Mouse (Mus musculus): ENCODE measurements around the gene Phf21a. TPM values are rescaled to one million over a fixed set of nuclear protein-coding genes. Genes with fewer than 3 reads are reported as not detected.

Phf21a gene
- total and polyA plus RNA-seq, 2 experiments from 2014 or later: 34.4 to 146 TPM

DNA sequence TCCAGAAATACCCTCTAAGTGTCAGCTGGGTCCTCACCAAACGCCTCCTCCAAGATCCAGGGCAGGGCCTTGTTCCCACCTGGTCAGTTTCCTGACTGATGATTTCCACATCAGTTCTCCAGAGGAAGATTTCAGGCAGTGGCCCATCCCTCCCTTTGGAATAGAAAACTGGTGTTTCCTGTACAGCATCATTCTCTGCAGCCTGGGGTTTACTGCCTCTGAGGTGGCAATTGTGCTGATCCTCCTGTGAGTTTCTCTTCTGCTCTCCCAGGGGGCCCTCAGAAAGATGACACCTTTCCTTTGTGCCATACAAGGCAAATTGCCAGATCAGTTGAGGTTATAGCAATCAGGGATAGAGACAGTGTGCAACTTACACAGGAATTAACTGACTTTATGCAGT is 233.3 kb downstream of the Phf21a start:
- Histone ChIP-seq H3K27me3 (ENCODE audit: insufficient read depth, low read length) (no peaks in the 10 kb centered on the region), H3K27ac (ENCODE audit: low read depth, low read length) (no peak overlapping the region), H3K36me3 (ENCODE audit: insufficient read depth) (peaks cover 31% of the 10 kb centered on the region), H3K4me1 (ENCODE audit: insufficient read depth) (no peaks in the 10 kb centered on the region), H3K9me3 (ENCODE audit: low read length) (no peaks in the 10 kb centered on the region), H3K4me3 (ENCODE audit: low read depth, low read length) (no peak overlapping the region), H3K9ac (no peak overlapping the region), H3K4me2 (ENCODE audit: low read depth) (no peak overlapping the region)
- DNase-seq: no peak
- 92% methylated on average over 1 of the region's 1 CpGs for WGBS
- no peak for TF ChIP-seq CTCF (IDR thresholded peaks at IDR 0.05; ENCODE audit: low read depth)
- ATAC-seq: no peak

DNA sequence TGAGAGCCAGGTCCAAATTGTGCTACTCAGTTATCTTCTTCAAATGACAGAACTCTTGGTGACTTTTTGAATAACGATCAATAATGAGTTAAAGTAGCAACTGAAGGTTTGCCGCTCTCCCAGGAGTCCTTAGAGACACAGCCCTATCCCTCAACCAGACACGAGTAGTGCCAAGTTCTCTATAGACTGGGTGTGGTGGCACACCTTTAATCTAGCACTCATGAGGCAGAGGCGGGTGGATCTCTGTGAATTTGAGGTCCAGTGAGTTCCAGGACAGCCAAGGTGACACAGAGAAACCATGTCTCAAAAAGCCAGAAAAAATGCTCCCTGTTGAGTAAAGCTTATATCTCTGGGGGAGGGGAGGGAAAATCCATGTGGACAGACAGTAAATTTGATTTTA is 234.7 kb downstream of the Phf21a start:
- WGBS: 91% methylated on average over 4 of the region's 4 CpGs
- no peak for ATAC-seq
- TF ChIP-seq CTCF (IDR thresholded peaks at IDR 0.05; ENCODE audit: low read depth): no peak
- H3K9ac ChIP-seq: no peak overlapping the region
- H3K4me1 ChIP-seq (ENCODE audit: insufficient read depth): no peaks in the 10 kb centered on the region
- no peaks in the 10 kb centered on the region for H3K9me3 ChIP-seq (ENCODE audit: low read length)
- no peaks in the 10 kb centered on the region for H3K27me3 ChIP-seq (ENCODE audit: insufficient read depth, low read length)
- H3K27ac ChIP-seq (ENCODE audit: low read depth, low read length): no peak overlapping the region
- H3K4me2 ChIP-seq (ENCODE audit: low read depth): no peak overlapping the region
- H3K36me3 ChIP-seq (ENCODE audit: insufficient read depth): peaks cover 33% of the 10 kb centered on the region
- H3K4me3 ChIP-seq (ENCODE audit: low read depth, low read length): no peak overlapping the region
- DNase-seq: no peak

DNA sequence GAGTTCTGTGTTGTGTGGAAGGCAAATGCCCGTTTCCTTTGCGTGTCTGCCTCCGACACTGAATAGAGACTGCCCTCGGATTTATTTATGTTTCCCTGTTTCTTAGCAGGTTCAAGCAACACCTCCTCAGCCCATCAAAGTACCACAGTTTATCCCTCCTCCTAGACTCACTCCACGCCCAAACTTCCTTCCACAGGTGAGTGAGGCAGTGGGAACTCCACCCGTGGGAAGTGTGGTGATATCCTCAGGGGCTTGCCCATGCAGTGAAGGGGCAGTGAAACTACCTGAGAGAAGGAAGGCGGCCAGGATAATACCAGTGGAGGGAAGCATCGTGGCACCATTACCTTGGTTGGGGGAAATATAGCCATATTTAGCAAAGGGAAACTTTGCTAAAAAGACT is 235.3 kb downstream of the Phf21a start:
- DNase-seq: no peak
- 96% methylated on average over 8 of the region's 8 CpGs for WGBS
- Histone ChIP-seq H3K4me3 (ENCODE audit: low read depth, low read length) (no peak overlapping the region), H3K9ac (no peak overlapping the region), H3K36me3 (ENCODE audit: insufficient read depth) (peaks cover 36% of the 10 kb centered on the region), H3K4me1 (ENCODE audit: insufficient read depth) (no peaks in the 10 kb centered on the region), H3K27me3 (ENCODE audit: insufficient read depth, low read length) (no peaks in the 10 kb centered on the region), H3K27ac (ENCODE audit: low read depth, low read length) (no peak overlapping the region), H3K4me2 (ENCODE audit: low read depth) (no peak overlapping the region), H3K9me3 (ENCODE audit: low read length) (no peaks in the 10 kb centered on the region)
- no peak for TF ChIP-seq CTCF (IDR thresholded peaks at IDR 0.05; ENCODE audit: low read depth)
- ATAC-seq: no peak

DNA sequence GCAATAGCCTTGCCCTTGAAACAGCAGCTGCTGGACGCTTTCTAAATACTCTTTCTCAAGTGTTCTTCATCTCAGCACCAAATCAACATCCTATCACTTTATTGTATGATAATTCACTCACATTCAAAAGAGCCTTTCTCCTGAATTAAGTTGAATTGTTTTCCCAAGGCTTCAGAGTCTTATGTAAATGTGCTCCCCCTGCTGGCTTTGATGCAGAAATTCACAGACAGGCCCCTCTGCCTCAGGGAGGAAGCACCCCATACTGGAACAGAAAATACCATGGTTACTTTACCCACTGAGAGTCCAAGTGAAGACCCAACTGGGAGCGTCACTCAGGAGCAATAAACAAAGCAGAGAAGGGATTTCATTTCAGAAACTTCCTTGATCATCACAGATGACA is 237.9 kb downstream of the Phf21a start:
- Histone ChIP-seq H3K4me1 (ENCODE audit: insufficient read depth) (no peaks in the 10 kb centered on the region), H3K9me3 (ENCODE audit: low read length) (no peaks in the 10 kb centered on the region), H3K4me2 (ENCODE audit: low read depth) (no peak overlapping the region), H3K27ac (ENCODE audit: low read depth, low read length) (no peak overlapping the region), H3K4me3 (ENCODE audit: low read depth, low read length) (no peak overlapping the region), H3K36me3 (ENCODE audit: insufficient read depth) (peaks cover 43% of the 10 kb centered on the region), H3K9ac (no peak overlapping the region), H3K27me3 (ENCODE audit: insufficient read depth, low read length) (no peaks in the 10 kb centered on the region)
- DNase-seq: peak; percentile 83
- peak; percentile 76 for TF ChIP-seq CTCF (IDR thresholded peaks at IDR 0.05; ENCODE audit: low read depth)
- WGBS: 56% methylated on average over 2 of the region's 2 CpGs
- ATAC-seq: 0 out of 2 replicates have a peak, but pooled peaks have one; percentile 40

DNA sequence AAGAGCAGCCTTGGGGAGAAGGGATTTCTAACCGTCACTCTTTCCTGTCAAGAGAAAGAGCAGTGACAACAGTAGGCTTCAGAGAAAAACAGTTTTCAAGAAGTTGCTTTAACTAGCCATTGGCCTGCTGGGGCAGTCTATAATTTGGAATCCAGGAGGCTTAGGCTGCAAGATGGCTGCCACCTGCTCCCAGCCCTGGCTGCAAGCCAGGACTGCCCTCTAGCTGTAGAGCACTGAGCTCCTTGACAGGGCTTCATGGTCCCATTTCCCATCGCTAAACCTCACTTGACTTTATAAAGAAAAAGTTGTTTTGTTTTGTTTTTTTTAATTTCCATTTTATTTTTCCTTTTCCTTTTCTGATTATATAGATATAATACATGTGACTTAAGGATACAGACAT is 238.5 kb downstream of the Phf21a start:
- DNase-seq: peak; percentile 53
- peak; percentile 20; the same call in 1 of the 2 replicates for TF ChIP-seq CTCF (IDR thresholded peaks at IDR 0.05; ENCODE audit: low read depth)
- no peak overlapping the region for H3K9ac ChIP-seq
- no peaks in the 10 kb centered on the region for H3K9me3 ChIP-seq (ENCODE audit: low read length)
- ATAC-seq: peak; percentile 43; the same call in 1 of the 2 replicates
- H3K4me1 ChIP-seq (ENCODE audit: insufficient read depth): no peaks in the 10 kb centered on the region
- 74% methylated on average over 2 of the region's 2 CpGs for WGBS
- no peak overlapping the region for H3K4me3 ChIP-seq (ENCODE audit: low read depth, low read length)
- no peaks in the 10 kb centered on the region for H3K27me3 ChIP-seq (ENCODE audit: insufficient read depth, low read length)
- H3K36me3 ChIP-seq (ENCODE audit: insufficient read depth): peaks cover 43% of the 10 kb centered on the region
- no peak overlapping the region for H3K27ac ChIP-seq (ENCODE audit: low read depth, low read length)
- H3K4me2 ChIP-seq (ENCODE audit: low read depth): no peak overlapping the region

DNA sequence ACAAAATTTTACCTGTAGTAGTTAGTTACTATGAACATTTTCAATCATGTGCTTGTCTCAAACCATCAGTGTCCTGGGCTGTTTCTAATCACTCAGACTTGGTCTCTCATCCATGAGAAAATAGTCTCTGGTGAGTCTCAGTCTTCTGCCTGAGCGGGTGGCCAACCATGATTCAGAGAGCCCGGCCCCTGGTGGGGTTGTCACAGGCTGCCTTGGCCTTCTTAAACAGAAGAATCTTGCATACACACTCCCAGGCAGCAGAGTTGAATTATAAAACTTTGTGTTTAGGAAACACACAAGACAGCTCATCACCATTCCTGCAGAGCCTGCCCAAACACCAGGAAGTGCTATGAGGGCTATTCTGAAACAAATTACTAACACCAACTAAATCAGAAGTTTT is 239.0 kb downstream of the Phf21a start:
- no peaks in the 10 kb centered on the region for H3K9me3 ChIP-seq (ENCODE audit: low read length)
- no peak overlapping the region for H3K4me2 ChIP-seq (ENCODE audit: low read depth)
- peaks cover 43% of the 10 kb centered on the region for H3K36me3 ChIP-seq (ENCODE audit: insufficient read depth)
- no peaks in the 10 kb centered on the region for H3K4me1 ChIP-seq (ENCODE audit: insufficient read depth)
- DNase-seq (no peak), ATAC-seq (no peak)
- no peak overlapping the region for H3K9ac ChIP-seq
- TF ChIP-seq CTCF (IDR thresholded peaks at IDR 0.05; ENCODE audit: low read depth): no peak
- H3K27me3 ChIP-seq (ENCODE audit: insufficient read depth, low read length): no peaks in the 10 kb centered on the region
- no peak overlapping the region for H3K4me3 ChIP-seq (ENCODE audit: low read depth, low read length)
- no peak overlapping the region for H3K27ac ChIP-seq (ENCODE audit: low read depth, low read length)
- 96% methylated on average over 2 of the region's 2 CpGs for WGBS

DNA sequence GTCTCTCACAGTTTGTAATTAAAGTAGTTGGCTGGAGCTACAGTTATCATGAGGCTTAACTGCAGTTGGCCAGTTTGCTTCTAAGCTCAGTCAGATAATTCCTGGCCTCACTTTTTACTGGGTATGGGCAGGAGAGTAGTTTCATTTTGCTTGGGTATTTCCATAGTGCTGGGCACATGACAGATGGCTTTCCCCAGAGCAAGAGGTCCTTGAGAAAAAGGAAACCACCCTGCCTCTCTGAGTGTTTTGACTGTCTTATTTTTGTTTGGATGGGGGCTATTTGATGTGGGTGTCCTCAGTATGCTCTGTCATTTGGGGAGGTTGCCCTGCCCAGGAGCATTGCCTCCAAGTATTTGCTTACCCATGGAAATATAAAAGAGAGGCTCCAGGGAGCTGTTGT is 249.5 kb downstream of the Phf21a start:
- no peak overlapping the region for H3K9ac ChIP-seq
- ATAC-seq (no peak), DNase-seq (no peak)
- no peak for TF ChIP-seq CTCF (IDR thresholded peaks at IDR 0.05; ENCODE audit: low read depth)
- H3K4me2 ChIP-seq (ENCODE audit: low read depth): no peak overlapping the region
- H3K4me1 ChIP-seq (ENCODE audit: insufficient read depth): no peaks in the 10 kb centered on the region
- H3K27ac ChIP-seq (ENCODE audit: low read depth, low read length): no peak overlapping the region
- H3K9me3 ChIP-seq (ENCODE audit: low read length): no peaks in the 10 kb centered on the region
- peaks cover 25% of the 10 kb centered on the region for H3K36me3 ChIP-seq (ENCODE audit: insufficient read depth)
- no peak overlapping the region for H3K4me3 ChIP-seq (ENCODE audit: low read depth, low read length)
- H3K27me3 ChIP-seq (ENCODE audit: insufficient read depth, low read length): no peaks in the 10 kb centered on the region

DNA sequence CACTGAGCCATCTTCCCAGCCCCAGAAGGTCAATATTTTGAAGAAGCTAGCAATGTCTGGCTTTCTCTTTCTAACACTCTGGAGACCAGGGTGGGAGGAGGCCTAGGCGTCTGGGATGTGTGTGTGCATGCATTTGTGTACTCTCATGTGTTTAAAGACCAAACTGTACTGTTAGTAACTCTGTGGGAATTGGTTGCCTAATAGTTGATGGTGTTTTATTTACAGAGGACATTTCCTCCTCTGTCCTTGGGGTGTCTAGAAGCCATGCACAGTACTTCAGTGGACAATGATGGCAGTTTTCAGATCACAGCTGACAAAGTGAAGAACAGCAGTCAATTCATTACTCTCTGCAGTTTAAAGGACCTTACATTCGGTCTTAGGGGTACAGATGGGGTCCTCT is 254.3 kb downstream of the Phf21a start:
- peaks cover 52% of the 10 kb centered on the region for H3K36me3 ChIP-seq (ENCODE audit: insufficient read depth)
- no peaks in the 10 kb centered on the region for H3K4me1 ChIP-seq (ENCODE audit: insufficient read depth)
- no peak overlapping the region for H3K27ac ChIP-seq (ENCODE audit: low read depth, low read length)
- 89% methylated on average over 2 of the region's 2 CpGs for WGBS
- H3K9ac ChIP-seq: no peak overlapping the region
- no peak overlapping the region for H3K4me2 ChIP-seq (ENCODE audit: low read depth)
- H3K4me3 ChIP-seq (ENCODE audit: low read depth, low read length): no peak overlapping the region
- no peak for TF ChIP-seq CTCF (IDR thresholded peaks at IDR 0.05; ENCODE audit: low read depth)
- ATAC-seq: no peak
- H3K9me3 ChIP-seq (ENCODE audit: low read length): no peaks in the 10 kb centered on the region
- H3K27me3 ChIP-seq (ENCODE audit: insufficient read depth, low read length): no peaks in the 10 kb centered on the region
- no peak for DNase-seq
